8 mouse cellular contexts compared by ENCODE assay signal in genomic region chr2:157133769-157134478, GRCm38 (mm10). TPM values are rescaled to one million over a fixed set of nuclear protein-coding genes. Genes with fewer than 3 reads are reported as not detected.
DNase-seq lines count a peak whose midpoint lies in the region; ATAC-seq lines count a peak whose summit lies in the region.

No protein-coding gene starts in this region.

- H3K4me1 ChIP-seq in forebrain, embryonic 12.5 days: peaks cover 5% of the 10 kb centered on the region; the same call in 1 of the 2 replicates
- H3K4me1 ChIP-seq in liver, embryonic 11.5 days (replicated peaks; ENCODE audit: control insufficient read depth, insufficient read depth, low read length): peaks cover 11% of the 10 kb centered on the region

- peak overlapping the region; percentile 90 for H3K4me2 ChIP-seq in forebrain, embryonic 12.5 days
- H3K4me2 ChIP-seq in liver, embryonic 11.5 days: peak overlapping the region; percentile 85

- ATAC-seq in CD4-positive, CD25-positive, alpha-beta regulatory T cell, adult 4 months: no peak
- ATAC-seq in forebrain, embryonic 12.5 days (ENCODE audit: low FRiP score): no peak
- ATAC-seq in liver, embryonic 11.5 days (replicated peaks; ENCODE audit: low FRiP score): no peak; the same call in 1 of the 2 replicates

- H3K27ac ChIP-seq in forebrain, embryonic 12.5 days: 0 out of 2 replicates have a peak overlapping the region, but pooled peaks have one; percentile 66
- H3K27ac ChIP-seq in liver, embryonic 11.5 days (ENCODE audit: low read depth, low read length): peak overlapping the region; percentile 60; the same call in 1 of the 2 replicates

- 14% methylated on average over 11 of the region's 11 CpGs for WGBS in forebrain, embryonic 12.5 days
- 13% methylated on average over 11 of the region's 11 CpGs for WGBS in liver, embryonic 11.5 days

- H3K27me3 ChIP-seq in forebrain, embryonic 12.5 days: no peaks in the 10 kb centered on the region
- no peaks in the 10 kb centered on the region for H3K27me3 ChIP-seq in liver, embryonic 11.5 days (replicated peaks; ENCODE audit: control insufficient read depth, insufficient read depth, low read length)
- H3K27me3 ChIP-seq in splenic B cell, adult 2 months (ENCODE audit: control insufficient read depth, insufficient read depth, low read length, poor library complexity, severe bottlenecking): no peaks in the 10 kb centered on the region

- peak overlapping the region; percentile 78 for H3K9ac ChIP-seq in forebrain, embryonic 12.5 days
- H3K9ac ChIP-seq in liver, embryonic 11.5 days (ENCODE audit: low read depth, low read length): peak overlapping the region; percentile 71

- H3K4me3 ChIP-seq in forebrain, embryonic 12.5 days (replicated peaks): peak overlapping the region; percentile 75
- peak overlapping the region; percentile 72 for H3K4me3 ChIP-seq in liver, embryonic 11.5 days (ENCODE audit: low read depth, low read length)

- H3K36me3 ChIP-seq in forebrain, embryonic 12.5 days (replicated peaks): 0 out of 2 replicates have a peak, but pooled peaks cover 5% of the 10 kb centered on the region
- no peaks in the 10 kb centered on the region for H3K36me3 ChIP-seq in liver, embryonic 11.5 days (ENCODE audit: control insufficient read depth, insufficient read depth, low read length)
- peaks cover 1% of the 10 kb centered on the region for H3K36me3 ChIP-seq in splenic B cell, adult 2 months (ENCODE audit: control insufficient read depth, insufficient read depth, low read length, poor library complexity, severe bottlenecking)

- no peaks in the 10 kb centered on the region for H3K9me3 ChIP-seq in forebrain, embryonic 12.5 days
- H3K9me3 ChIP-seq in liver, embryonic 11.5 days (ENCODE audit: control insufficient read depth, low read length): no peaks in the 10 kb centered on the region

- peak; percentile 54 for DNase-seq in CD4-positive, CD25-positive, alpha-beta regulatory T cell, adult 2 months (ENCODE audit: low read depth, low spot score)
- peak; percentile 87 for DNase-seq in A20 (ENCODE audit: low read depth, low spot score)
- DNase-seq in liver, embryonic 11.5 days (ENCODE audit: low spot score): no peak
- peak; percentile 77 for DNase-seq in splenic B cell, adult 2 months (ENCODE audit: low read depth, low spot score)
- no peak for DNase-seq in adrenal gland, postnatal 14 days
- DNase-seq in T-cell, adult 2 months (ENCODE audit: low spot score): no peak

RNA-seq across cellular contexts. Expression of gene Samhd1, which starts 1.1 kb away (rescaled TPM):
- 100 to 1,000 TPM; 611 to 673 TPM for polyA plus RNA-seq in CD4-positive, CD25-positive, alpha-beta regulatory T cell, adult 4 months (2017; shearing (Covaris generic))
- 20.7 and 22.6 TPM in 2 replicates for polyA plus RNA-seq in forebrain, embryonic 12.5 days (2016; fragmentation: Nextera tagmentation; extraction: Ambion mirVana)
- polyA plus RNA-seq in liver, embryonic 11.5 days (2014; fragmentation: Nextera tagmentation; extraction: Ambion mirVana): 33.1 and 33.2 TPM in 2 replicates
- total RNA-seq in adrenal gland, postnatal 14 days (2021): 26.4 and 49.8 TPM in 2 replicates

RNA-seq across cellular contexts. Expression of gene Tldc2, which starts 47.1 kb away (rescaled TPM):
- polyA plus RNA-seq in CD4-positive, CD25-positive, alpha-beta regulatory T cell, adult 4 months (2017; shearing (Covaris generic)): not detected
- not detected in 2 replicates for polyA plus RNA-seq in forebrain, embryonic 12.5 days (2016; fragmentation: Nextera tagmentation; extraction: Ambion mirVana)
- not detected in 2 replicates for polyA plus RNA-seq in liver, embryonic 11.5 days (2014; fragmentation: Nextera tagmentation; extraction: Ambion mirVana)
- not detected in 2 replicates for total RNA-seq in adrenal gland, postnatal 14 days (2021)

RNA-seq across cellular contexts. Expression of gene Soga1, which starts 54.9 kb away (rescaled TPM):
- under 1 TPM in 1 of 2 experiments, not detected in 1; 0.16 TPM for polyA plus RNA-seq in CD4-positive, CD25-positive, alpha-beta regulatory T cell, adult 4 months (2017; shearing (Covaris generic))
- polyA plus RNA-seq in forebrain, embryonic 12.5 days (2016; fragmentation: Nextera tagmentation; extraction: Ambion mirVana): 6.0 and 7.4 TPM in 2 replicates
- 4.0 and 5.3 TPM in 2 replicates for polyA plus RNA-seq in liver, embryonic 11.5 days (2014; fragmentation: Nextera tagmentation; extraction: Ambion mirVana)
- 31.9 and 33.5 TPM in 2 replicates for total RNA-seq in adrenal gland, postnatal 14 days (2021)

Comparison
In these comparisons a context has a peak if more than half of its experiments do, and no peak if none do; other contexts are left out.
1. DNase-seq: peak in CD4-positive, CD25-positive, alpha-beta regulatory T cell, adult 2 months (single experiment), A20 (single experiment) and splenic B cell, adult 2 months (single experiment); none in liver, embryonic 11.5 days (single experiment), adrenal gland, postnatal 14 days (single experiment) and T-cell, adult 2 months (single experiment).
2. RNA of gene Samhd1, which starts 1.1 kb away (polyA plus RNA-seq): 611 to 673 TPM in CD4-positive, CD25-positive, alpha-beta regulatory T cell, adult 4 months; 33.1 to 33.2 TPM in liver, embryonic 11.5 days and 20.7 to 22.6 TPM in forebrain, embryonic 12.5 days; every median in the first group is over 10 times any median in the second.